Mouse (Mus musculus): ENCODE results near the gene Itpk1.

The Itpk1 gene

DNA sequence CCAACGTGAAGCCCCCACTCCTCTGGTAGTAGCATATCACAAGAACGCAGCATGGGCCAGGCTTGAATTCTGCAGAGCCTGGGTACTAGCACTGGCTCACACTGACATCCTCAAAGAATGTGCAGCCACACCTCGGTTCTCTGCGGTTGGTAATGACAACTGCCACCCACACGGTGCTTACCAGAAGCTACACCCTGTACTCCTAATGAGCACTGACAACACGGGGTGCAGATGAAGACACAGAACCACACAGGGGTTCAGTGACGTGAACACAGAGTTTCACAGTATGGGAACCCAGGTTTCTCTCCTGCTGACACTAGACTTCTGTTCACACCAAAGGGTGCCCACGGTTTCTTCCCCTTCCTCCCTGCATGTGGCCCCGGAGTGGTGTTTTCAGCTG lies 76.5 kb downstream of the Itpk1 start:
- in situ Hi-C loops (cut with MseI, MboI), result no loop called here

DNA sequence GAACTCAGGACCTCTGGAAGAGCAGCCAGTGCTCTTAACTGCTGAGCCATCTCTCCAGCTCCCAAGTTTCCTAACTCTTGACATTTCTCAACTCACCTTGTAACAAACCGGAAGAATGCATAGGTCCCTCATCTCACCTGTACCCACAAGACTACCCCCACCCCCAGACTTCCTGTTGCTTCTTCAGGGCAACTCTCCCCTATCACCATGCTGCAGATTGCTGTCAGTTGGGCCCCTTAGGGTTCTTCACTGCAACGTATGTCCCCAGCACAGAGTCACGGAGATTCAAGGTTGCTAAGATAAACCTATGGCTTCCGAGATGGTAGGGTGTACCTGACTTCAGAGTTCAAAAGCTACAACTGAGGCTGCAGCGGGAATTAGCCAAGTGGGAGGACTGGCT lies 77.2 kb downstream of the Itpk1 start:
- in situ Hi-C loops (cut with MseI, MboI), result no loop called here

DNA sequence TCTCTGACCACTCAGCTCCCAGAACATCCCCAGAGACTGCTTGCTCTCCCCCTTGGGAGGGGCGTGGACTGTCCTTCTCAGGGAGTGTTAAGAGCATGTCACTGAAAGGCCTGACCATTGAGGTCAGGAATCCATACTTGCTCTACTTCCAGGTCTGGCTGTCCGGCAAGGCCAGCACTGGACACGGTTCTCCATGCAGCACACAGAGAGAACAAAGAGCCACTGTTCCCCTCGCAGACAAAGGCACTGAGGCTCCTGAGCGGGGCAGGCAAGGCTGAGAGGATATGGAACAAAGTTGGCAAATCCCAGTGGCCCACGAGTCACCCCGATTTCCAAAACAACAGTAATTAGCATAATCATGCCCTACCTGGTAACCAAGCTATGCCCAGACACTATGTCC lies 77.9 kb downstream of the Itpk1 start:
- in situ Hi-C loops (cut with MseI, MboI), result no loop called here

DNA sequence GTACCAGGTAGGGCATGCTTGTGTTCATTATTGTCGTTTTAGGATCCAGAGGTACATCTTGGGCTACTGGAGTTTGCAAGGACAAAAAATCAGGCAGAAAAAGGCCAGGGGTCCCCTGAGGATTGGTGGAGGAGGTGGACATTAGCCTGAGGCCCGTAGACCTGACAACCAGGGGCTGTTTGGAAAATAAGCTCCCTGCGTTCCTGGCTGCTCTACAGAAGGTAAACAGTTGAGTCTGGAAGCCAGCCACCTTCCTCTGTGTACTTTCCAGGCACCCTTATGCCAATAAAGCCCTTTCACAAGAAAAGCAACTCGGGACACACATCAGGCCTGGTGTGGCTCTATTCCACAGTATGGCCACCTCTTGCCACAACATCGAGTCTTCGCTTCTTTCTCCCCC lies 79.0 kb downstream of the Itpk1 start:
- in situ Hi-C loops (cut with MseI, MboI), result no loop called here

DNA sequence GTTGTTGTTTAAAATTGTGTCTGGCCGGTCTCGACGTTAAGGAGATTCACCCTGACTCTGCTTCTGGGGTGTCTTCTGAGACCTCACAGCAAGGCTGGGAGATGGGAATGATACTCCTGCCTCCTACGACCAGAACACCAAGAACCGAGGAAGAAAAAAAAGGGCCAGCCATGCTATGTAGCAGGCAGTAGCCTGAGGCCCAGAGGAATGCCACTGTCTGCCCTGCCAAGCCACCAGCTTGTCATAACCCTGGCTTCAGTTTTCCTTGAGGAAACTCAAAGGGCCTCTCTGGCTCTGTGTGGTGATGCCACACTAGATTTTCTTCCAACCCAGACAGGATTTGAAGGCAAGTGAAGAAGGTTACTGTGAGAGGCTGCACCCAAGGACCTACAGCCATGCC lies 79.6 kb downstream of the Itpk1 start:
- in situ Hi-C loops (cut with MseI, MboI), result no loop called here

DNA sequence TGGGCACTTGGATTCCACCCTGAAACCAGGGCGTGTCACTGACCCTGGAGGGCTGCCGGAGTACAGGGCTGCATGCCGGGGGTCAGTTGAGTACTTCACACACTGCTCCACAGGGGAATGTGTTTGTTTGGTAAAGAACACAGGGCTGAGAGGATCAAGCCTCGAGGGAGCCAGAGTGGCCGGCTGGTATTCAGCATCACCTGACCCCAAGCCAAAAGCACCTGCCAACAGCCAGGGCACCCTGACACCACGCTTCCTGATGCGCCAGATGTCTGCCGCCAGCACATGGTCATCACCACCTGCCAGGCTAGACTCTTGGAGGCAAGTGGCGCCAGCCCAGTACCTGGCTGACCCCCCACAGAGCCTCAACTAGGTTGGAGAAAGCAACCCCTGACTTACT lies 80.9 kb downstream of the Itpk1 start:
- in situ Hi-C loops (cut with MseI, MboI), result no loop called here

DNA sequence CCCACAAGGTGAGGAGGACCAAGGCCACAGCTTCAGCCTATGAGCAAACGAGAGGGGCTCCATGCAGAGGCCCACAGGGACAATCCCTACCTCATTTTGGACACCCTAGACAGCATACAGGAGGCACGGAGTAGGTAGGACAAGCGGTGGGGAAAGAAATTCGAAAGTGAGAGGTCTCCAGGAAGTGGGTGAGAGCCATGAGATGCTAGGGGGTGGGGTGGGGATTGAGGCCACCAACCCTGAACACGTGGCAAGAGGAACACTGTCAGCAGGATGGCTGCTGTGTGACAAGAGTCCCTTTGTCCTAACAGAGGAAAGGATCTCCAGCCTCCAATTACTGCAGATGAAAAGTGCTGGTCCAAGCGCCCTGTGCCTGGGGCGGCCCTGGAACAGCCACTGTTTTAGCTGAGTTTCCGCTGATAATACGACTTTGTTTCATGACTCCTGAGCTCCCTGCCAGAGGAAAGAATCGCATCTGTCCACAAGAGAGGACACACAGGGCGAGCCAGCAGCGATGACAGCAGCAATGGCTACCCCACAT lies 82.4 kb downstream of the Itpk1 start:
- in situ Hi-C loops (cut with MseI, MboI), result no loop called here

GRCm38 (mm10) chr12:102621811-102622210 lies 82.9 kb downstream of the Itpk1 start:
- in situ Hi-C loops (cut with MseI, MboI), result no loop called here

- in situ Hi-C loops (cut with MseI, MboI), result no loop called here
These were observed 83.5 kb downstream of the Itpk1 start for GRCm38 (mm10) chr12:102621205-102621604.

GRCm38 (mm10) chr12:102619908-102620307 lies 84.8 kb downstream of the Itpk1 start:
- in situ Hi-C loops (cut with MseI, MboI), result no loop called here

DNA sequence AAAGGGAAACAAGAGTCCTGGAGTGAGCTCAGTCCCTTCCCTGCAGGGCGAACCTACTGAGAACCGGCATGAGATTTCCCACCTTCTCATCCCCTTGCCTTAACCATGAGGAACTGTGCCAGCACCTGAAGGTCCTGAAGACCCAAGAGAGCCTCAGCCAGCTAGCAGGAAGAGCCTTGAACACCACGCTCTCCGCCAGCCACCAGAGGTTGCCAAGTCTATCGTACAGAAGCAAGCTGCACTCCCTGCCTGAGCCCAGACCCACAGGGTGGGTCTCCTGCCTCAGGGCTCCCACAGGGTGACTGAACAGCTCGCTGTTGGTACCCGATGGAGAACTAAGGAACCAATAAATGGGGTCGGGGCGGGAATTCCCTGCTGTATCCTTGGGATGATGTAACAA lies 86.6 kb downstream of the Itpk1 start:
- in situ Hi-C loops (cut with MseI, MboI), result no loop called here

GRCm38 (mm10) chr12:102616843-102617519 lies 87.7 kb downstream of the Itpk1 start:
- in situ Hi-C loops (cut with MseI, MboI), result no loop called here

DNA sequence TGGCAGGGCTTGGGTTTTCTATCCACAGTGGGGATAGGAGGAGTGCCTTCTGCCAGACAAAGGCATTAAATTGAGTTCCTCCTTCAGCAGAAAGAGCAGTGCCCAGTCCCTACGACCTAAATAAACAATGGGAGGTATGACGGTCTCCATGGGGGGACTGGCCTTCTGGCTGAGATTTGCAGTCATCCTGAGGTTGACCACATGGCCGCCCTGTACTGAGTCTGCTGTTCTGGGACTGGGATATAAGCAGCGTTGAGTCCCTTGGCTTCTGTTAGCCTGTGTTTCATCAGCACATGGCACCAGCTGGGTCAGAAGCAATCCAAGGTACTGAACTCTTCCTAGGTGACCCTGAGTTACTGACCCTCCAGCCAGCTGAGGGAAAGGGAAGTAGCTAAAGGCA lies 88.5 kb downstream of the Itpk1 start:
- in situ Hi-C loops (cut with MseI, MboI), result no loop called here

DNA sequence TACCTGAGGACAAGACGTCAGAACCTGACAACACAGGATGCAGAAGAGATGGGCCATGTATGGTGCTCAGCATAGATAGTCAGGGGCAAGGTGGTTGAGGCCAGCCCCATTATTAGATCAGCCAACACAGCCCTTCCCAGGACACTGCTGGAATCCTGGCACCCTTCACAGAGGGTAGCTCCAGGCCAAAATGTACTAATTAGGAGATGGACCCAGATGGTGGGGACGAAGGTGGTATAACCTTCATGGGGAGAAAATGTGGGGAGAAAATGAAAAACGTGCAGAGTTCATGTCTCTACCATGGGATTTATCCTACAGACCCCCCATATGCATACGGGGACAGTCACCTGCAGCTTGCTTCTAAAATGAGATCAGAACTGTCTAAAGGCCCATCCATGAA lies 91.3 kb downstream of the Itpk1 start:
- in situ Hi-C loops (cut with MseI, MboI), result no loop called here

- in situ Hi-C loops (cut with MseI, MboI), result no loop called here
These were observed 92.3 kb downstream of the Itpk1 start for GRCm38 (mm10) chr12:102612431-102612830.

DNA sequence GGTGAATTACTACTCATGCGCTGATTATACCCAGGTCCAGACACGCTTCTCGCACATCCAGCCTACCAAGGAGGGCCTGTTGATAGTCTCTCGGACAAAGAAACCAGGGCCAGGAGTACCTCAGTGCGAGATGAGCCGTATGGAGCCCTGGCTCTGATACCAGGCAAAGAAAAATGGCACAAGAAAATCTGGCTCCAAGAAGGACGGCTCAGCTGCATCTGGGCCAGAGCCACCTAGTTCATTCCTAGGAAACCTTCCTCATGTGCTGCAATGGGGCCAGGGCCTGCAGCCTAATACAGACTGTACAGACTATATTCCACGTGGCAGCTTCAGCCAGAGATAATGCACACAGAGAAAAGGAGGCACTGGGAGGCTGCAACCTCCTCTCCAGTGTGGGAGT lies 93.8 kb downstream of the Itpk1 start:
- in situ Hi-C loops (cut with MseI, MboI), result no loop called here

- in situ Hi-C loops (cut with MseI, MboI), result no loop called here
These were observed 96.8 kb downstream of the Itpk1 start for GRCm38 (mm10) chr12:102607808-102608517.

- in situ Hi-C loops (cut with MseI, MboI), result no loop called here
These were observed 97.7 kb downstream of the Itpk1 start for GRCm38 (mm10) chr12:102607066-102607465.

DNA sequence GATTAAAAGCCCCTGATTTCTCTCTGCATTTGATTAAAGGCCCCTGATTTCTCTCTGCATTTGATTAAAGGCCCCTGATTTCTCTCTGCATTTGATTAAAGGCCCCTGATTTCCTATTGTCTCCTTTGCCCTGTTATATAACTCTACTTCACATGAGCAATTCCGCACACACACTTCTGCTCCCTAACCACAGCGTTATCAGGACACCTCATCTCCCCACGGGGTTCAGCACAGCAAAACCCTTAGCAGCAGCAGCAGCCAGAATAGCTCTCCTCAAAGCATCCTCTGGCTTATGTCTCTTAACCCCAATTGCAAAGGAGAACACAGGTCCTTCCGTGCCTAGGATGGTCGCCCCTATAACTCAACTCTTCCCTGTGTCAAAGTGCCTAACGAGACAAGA lies 99.1 kb downstream of the Itpk1 start:
- in situ Hi-C loops (cut with MseI, MboI), result no loop called here

- in situ Hi-C loops (cut with MseI, MboI), result no loop called here
These were observed 102.3 kb downstream of the Itpk1 start for GRCm38 (mm10) chr12:102602255-102603041.

GRCm38 (mm10) chr12:102601847-102602246 lies 102.9 kb downstream of the Itpk1 start:
- in situ Hi-C loops (cut with MseI, MboI), result no loop called here

- in situ Hi-C loops (cut with MseI, MboI), result no loop called here
These were observed 104.4 kb downstream of the Itpk1 start for GRCm38 (mm10) chr12:102600345-102600744.

Data from mouse trophoblast stem cell (cell line).